Mouse (Mus musculus) 416B (cell line): ENCODE data around the gene Lcor.
A peak's percentile ranks its signal among the peaks of the same experiment; 100 is the strongest.

Experiments
- DNase-seq: peaks from one replicate; pipeline ENCODE4 v3.0.0; 2011; ENCODE audit warnings: low read depth

Lcor gene

GRCm38 (mm10) chr19:41568791-41569190 is 86.4 kb downstream of the Lcor start:
- no peak for DNase-seq

- DNase-seq: no peak
These were observed 91.3 kb downstream of the Lcor start for GRCm38 (mm10) chr19:41573700-41574099.

- DNase-seq: no peak
These were observed 95.1 kb downstream of the Lcor start for GRCm38 (mm10) chr19:41577576-41577975.

GRCm38 (mm10) chr19:41579311-41579920 is 97.0 kb downstream of the Lcor start:
- peak; percentile 35 for DNase-seq

GRCm38 (mm10) chr19:41581706-41582420 is 99.4 kb downstream of the Lcor start, which contains the start of gene Gm340:
Gene Gm340, plus strand, starts transcription at chr19:41582370.
- no peak for DNase-seq

- DNase-seq: no peak
These were observed 100.6 kb downstream of the Lcor start for GRCm38 (mm10) chr19:41582918-41583514.

- no peak for DNase-seq
These were observed 104.3 kb downstream of the Lcor start for GRCm38 (mm10) chr19:41586752-41587151.

- no peak for DNase-seq
These were observed 105.2 kb downstream of the Lcor start for GRCm38 (mm10) chr19:41587431-41588222.

- DNase-seq: no peak
These were observed 106.6 kb downstream of the Lcor start for GRCm38 (mm10) chr19:41589026-41589425.

- no peak for DNase-seq
These were observed 107.2 kb downstream of the Lcor start for GRCm38 (mm10) chr19:41589681-41590080.

- peak; percentile 6 for DNase-seq
These were observed 109.4 kb downstream of the Lcor start for GRCm38 (mm10) chr19:41591808-41592207.

GRCm38 (mm10) chr19:41597170-41597894 is 114.9 kb downstream of the Lcor start:
- DNase-seq: peak; percentile 98

- no peak for DNase-seq
These were observed 118.2 kb downstream of the Lcor start for GRCm38 (mm10) chr19:41600647-41601046.

GRCm38 (mm10) chr19:41606208-41606987 is 124.0 kb downstream of the Lcor start:
- no peak for DNase-seq

- DNase-seq: no peak
These were observed 129.2 kb downstream of the Lcor start for GRCm38 (mm10) chr19:41611683-41612082.
